Mouse (Mus musculus) ES-E14 (cell line): ENCODE data around the gene Rtn3.
A peak's percentile ranks its signal among the peaks of the same experiment; 100 is the strongest.

ENCODE experiments used
- CHD2 ChIP-seq: IDR thresholded peaks from 2 replicates; pipeline ENCODE4 v1.6.1; 2014; ENCODE audit warnings: mild to moderate bottlenecking, low read depth, low read length, inconsistent platforms
- HCFC1 ChIP-seq: IDR thresholded peaks from 2 replicates; pipeline ENCODE4 v1.6.1; 2012; ENCODE audit warnings: low read length, inconsistent platforms, borderline replicate concordance; ENCODE audit not compliant: insufficient read depth
- ZC3H11A ChIP-seq: IDR thresholded peaks from 2 replicates; pipeline ENCODE4 v1.6.1; 2012; ENCODE audit warnings: low read depth, mild to moderate bottlenecking, inconsistent platforms, low read length, borderline replicate concordance
- ZNF384 ChIP-seq: IDR thresholded peaks from 2 replicates; pipeline ENCODE4 v1.6.1; 2012; ENCODE audit warnings: low read depth, low read length, inconsistent platforms

DNA sequence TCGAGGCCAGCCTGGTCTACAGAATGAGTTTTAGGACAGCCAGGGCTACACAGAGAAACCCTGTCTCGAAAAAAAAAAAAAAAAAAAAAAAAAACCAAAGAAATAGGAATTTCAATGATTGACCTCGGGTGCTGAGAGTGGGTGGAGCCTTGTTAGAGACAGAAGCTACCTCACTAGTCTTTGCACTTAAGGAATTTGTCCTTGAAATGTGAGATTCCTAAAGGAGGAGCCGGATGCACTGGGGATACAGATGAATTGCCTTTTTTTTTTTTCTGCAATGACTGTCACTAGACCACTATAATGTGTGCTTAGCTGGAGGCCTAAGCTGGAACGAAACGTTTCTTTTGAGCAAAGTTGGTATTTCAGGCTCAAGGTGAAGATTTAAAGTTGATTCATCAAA, 94.6 kb downstream of the Rtn3 start:
- TF ChIP-seq CHD2 (no peak), ZC3H11A (no peak), HCFC1 (no peak), ZNF384 (peak; percentile 96)
